Mouse (Mus musculus): ENCODE data around the gene Scd1.

DNA sequence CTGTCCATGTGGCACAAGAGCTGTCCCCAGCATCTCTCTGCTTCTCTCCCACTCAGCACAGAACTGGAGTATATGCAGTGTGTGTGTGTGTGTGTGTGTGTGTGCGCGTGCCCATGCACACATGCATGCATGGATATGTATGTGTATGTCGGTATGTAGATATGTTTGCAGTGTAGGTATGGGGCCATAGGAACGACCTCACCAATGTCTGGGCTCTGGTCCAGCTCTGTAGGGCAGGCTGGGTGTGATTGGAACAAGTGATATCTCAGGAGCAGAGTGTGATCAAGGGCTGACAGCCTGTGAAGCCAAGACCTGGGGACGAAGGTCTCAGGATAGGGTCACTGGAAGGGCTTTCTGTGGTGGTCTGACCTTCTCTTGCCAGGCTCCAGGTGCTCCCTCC is 7.8 kb upstream of the Scd1 start:
- TF ChIP-seq CTCF (IDR thresholded peaks at IDR 0.05; ENCODE audit: low read depth, low read length) (no peak), POLR2A (IDR thresholded peaks at IDR 0.05; ENCODE audit: insufficient read depth, low read length) (no peak), EP300 (IDR thresholded peaks at IDR 0.05; ENCODE audit: insufficient read depth, low read depth, low read length) (no peak)

Measured in ES-Bruce4 (cell line).